Mouse (Mus musculus): Measurements from ENCODE around the gene Naaa. TPM values are rescaled to one million over a fixed set of nuclear protein-coding genes. Genes with fewer than 3 reads are reported as not detected.

Naaa gene
- total and polyA plus RNA-seq, 2 experiments from 2014 or later: 23.1 to 28.7 TPM

DNA sequence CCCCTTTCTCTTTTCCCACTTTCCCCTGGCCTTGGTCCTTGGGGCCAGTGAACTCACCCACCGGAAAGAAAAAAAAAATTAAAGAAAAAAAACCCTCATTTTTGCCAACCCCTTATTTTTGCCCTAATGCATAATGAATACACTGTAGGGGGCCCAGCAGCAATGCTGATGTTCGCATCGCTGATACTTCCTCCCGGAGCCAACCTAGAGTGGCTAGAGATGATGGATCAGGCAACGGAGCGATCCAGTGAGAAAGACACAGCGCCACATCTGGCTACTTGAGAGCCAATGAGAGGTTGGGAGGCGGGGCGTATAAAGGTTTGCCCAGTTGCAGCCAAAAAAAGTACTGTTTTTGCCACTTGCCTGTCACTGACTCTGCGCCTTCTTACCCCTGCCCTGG is 49.2 kb downstream of the Naaa start:
- 33% methylated on average over 10 of the region's 10 CpGs for WGBS
- Histone ChIP-seq H3K27ac (ENCODE audit: low read depth, low read length) (no peak overlapping the region), H3K4me3 (ENCODE audit: low read depth, low read length) (no peak overlapping the region), H3K27me3 (ENCODE audit: insufficient read depth, low read length) (no peaks in the 10 kb centered on the region), H3K9ac (replicated peaks; ENCODE audit: low read length, poor library complexity, severe bottlenecking) (no peak overlapping the region), H3K4me1 (ENCODE audit: insufficient read depth, low read length) (no peaks in the 10 kb centered on the region), H3K4me2 (ENCODE audit: low read depth, low read length, poor library complexity, severe bottlenecking) (no peak overlapping the region), H3K36me3 (ENCODE audit: insufficient read depth, low read length) (no peaks in the 10 kb centered on the region), H3K9me3 (ENCODE audit: low read length) (no peaks in the 10 kb centered on the region)
- no peak for ATAC-seq (ENCODE audit: low FRiP score)
- DNase-seq (ENCODE audit: low spot score): no peak
- no peak for TF ChIP-seq CTCF (IDR thresholded peaks at IDR 0.05)

DNA sequence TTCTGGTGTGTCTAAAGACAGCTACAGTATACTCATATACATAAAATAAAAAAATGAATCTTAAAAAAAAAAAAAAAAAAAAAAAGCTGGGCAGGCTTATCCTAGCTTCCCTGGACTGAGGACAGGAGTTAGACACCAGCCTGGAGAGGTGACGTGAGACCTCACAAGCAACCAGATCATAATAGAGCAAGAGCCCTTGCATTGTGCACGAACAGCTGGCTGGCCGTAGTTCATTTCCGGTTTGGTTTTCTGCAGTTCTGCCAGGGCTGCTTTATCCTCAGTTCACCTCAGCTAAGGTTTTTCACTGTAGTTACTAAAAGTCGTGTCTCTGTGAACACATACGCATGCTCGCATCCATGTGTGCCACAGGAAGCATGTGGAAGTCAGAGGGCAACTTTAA is 50.2 kb downstream of the Naaa start:
- ATAC-seq (ENCODE audit: low FRiP score): no peak
- 89% methylated on average over 7 of the region's 7 CpGs for WGBS

DNA sequence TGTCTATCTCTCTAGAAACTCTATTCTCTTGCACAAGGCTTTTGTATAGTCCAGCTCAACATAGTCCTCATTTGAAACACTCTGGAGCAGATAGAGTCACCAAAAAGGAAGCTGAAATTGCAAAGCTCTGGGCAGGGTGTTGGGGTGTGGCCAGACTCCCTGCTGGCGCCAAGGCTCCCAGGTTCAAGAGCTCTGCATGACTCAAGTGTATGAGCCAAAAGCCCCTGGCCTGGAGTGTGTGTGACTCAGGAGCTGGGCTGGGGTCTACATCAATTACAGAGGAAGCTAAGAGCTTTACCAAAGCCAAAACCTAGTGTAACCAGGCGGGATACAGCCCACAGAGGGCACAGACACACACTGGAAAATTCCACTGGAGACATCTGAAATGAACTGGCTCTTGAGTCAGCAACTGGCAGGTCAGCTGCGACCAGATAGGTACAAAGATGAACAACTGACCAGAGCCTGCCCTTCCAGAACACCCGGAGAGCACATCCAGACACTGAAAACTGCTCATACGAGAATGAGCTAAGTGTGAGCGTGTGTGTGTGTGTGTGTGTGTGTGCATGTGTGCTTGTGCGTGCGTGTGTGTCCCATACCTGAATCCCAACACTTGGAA is 57.6 kb downstream of the Naaa start:
- H3K27me3 ChIP-seq (ENCODE audit: insufficient read depth, low read length): no peaks in the 10 kb centered on the region
- H3K27ac ChIP-seq (ENCODE audit: low read depth, low read length): no peak overlapping the region
- H3K4me3 ChIP-seq (ENCODE audit: low read depth, low read length): no peak overlapping the region
- peaks cover 5% of the 10 kb centered on the region; the same call in 1 of the 2 replicates for H3K4me1 ChIP-seq (ENCODE audit: insufficient read depth, low read length)
- H3K9ac ChIP-seq (replicated peaks; ENCODE audit: low read length, poor library complexity, severe bottlenecking): no peak overlapping the region
- no peaks in the 10 kb centered on the region for H3K36me3 ChIP-seq (ENCODE audit: insufficient read depth, low read length)
- DNase-seq (ENCODE audit: low spot score) (no peak), ATAC-seq (ENCODE audit: low FRiP score) (no peak)
- 92% methylated on average over 8 of the region's 8 CpGs for WGBS
- no peaks in the 10 kb centered on the region for H3K9me3 ChIP-seq (ENCODE audit: low read length)
- TF ChIP-seq CTCF (IDR thresholded peaks at IDR 0.05): no peak
- H3K4me2 ChIP-seq (ENCODE audit: low read depth, low read length, poor library complexity, severe bottlenecking): no peak overlapping the region

More for the DNA sequence above, 50.2 kb downstream of the Naaa start:
- Histone ChIP-seq H3K4me2 (ENCODE audit: low read depth, low read length, poor library complexity, severe bottlenecking) (no peak overlapping the region), H3K4me1 (ENCODE audit: insufficient read depth, low read length) (no peaks in the 10 kb centered on the region), H3K9me3 (ENCODE audit: low read length) (no peaks in the 10 kb centered on the region), H3K27ac (ENCODE audit: low read depth, low read length) (no peak overlapping the region), H3K4me3 (ENCODE audit: low read depth, low read length) (no peak overlapping the region), H3K27me3 (ENCODE audit: insufficient read depth, low read length) (no peaks in the 10 kb centered on the region), H3K9ac (replicated peaks; ENCODE audit: low read length, poor library complexity, severe bottlenecking) (no peak overlapping the region), H3K36me3 (ENCODE audit: insufficient read depth, low read length) (no peaks in the 10 kb centered on the region)
- no peak for DNase-seq (ENCODE audit: low spot score)
- no peak for TF ChIP-seq CTCF (IDR thresholded peaks at IDR 0.05)

DNA sequence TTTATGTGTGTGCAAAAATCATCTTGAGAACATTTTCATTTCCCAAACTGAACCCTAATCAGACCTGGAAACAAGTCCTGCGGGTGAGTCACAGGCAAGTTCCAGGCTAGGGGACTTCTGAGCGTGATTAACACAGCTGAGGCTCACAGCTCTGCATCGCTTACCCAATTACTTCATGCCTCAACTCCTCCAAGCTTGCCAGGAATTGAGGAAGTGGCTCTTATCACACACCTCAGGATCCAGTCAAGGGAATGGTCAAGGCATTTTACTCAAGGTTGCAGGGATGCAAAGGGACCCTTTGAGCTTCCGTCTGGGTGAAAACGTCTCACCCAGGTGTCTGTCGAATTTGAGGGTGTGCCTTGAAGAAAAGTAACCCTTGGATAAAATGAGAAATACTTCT is 58.1 kb downstream of the Naaa start:
- peaks cover 5% of the 10 kb centered on the region; the same call in 1 of the 2 replicates for H3K4me1 ChIP-seq (ENCODE audit: insufficient read depth, low read length)
- ATAC-seq (ENCODE audit: low FRiP score): no peak
- no peak for DNase-seq (ENCODE audit: low spot score)
- no peaks in the 10 kb centered on the region for H3K9me3 ChIP-seq (ENCODE audit: low read length)
- H3K27me3 ChIP-seq (ENCODE audit: insufficient read depth, low read length): no peaks in the 10 kb centered on the region
- WGBS: 75% methylated on average over 6 of the region's 6 CpGs
- H3K4me2 ChIP-seq (ENCODE audit: low read depth, low read length, poor library complexity, severe bottlenecking): no peak overlapping the region
- no peak overlapping the region for H3K9ac ChIP-seq (replicated peaks; ENCODE audit: low read length, poor library complexity, severe bottlenecking)
- 0 out of 2 replicates have a peak overlapping the region, but pooled peaks have one; percentile 68 for H3K27ac ChIP-seq (ENCODE audit: low read depth, low read length)
- no peak overlapping the region for H3K4me3 ChIP-seq (ENCODE audit: low read depth, low read length)
- no peak for TF ChIP-seq CTCF (IDR thresholded peaks at IDR 0.05)
- H3K36me3 ChIP-seq (ENCODE audit: insufficient read depth, low read length): no peaks in the 10 kb centered on the region

DNA sequence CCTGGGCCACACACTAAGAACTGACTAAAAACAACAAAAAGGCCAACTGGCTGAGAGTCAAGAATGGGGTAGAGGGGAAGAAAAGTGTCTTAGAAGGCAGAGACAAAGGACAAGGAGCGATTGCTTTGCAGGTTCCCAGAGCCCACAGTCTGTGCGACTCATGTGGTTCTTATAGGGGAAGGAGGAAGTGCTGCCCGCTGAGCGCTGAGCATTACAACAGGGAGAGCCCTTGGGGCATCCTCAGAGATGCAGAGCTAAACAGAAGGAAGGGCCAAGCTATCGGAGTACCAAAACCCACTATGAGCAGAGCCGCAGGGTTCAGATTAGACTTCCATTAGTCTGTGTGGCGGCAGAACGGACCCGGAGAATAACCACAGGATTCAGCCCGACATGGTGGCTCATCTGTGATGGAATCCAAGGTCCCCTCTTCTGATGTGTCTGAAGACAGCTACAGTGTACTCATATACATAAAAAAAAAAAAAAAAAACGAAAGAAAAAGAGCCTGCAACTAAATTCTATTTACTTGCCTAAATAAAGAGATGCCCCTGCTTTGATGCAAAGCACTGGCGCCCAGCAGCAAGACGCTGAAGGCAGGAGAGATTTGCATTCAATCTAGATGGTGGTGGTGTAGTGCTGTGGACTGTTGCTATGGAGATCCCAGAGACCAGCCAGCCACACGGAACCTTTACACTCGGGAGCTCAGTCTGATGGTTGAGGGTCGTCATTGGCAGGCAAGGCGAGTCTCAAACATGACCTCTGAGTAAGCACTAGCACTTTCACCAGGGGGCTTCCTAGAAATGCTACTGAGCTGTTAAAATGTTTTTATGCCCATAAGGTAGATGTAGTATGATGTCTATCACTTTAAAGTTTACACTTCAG is 58.8 kb downstream of the Naaa start:
- no peaks in the 10 kb centered on the region for H3K27me3 ChIP-seq (ENCODE audit: insufficient read depth, low read length)
- H3K4me2 ChIP-seq (ENCODE audit: low read depth, low read length, poor library complexity, severe bottlenecking): peak overlapping the region; percentile 26; the same call in 1 of the 2 replicates
- no peaks in the 10 kb centered on the region for H3K9me3 ChIP-seq (ENCODE audit: low read length)
- WGBS: 21% methylated on average over 17 of the region's 17 CpGs
- no peak overlapping the region for H3K4me3 ChIP-seq (ENCODE audit: low read depth, low read length)
- no peaks in the 10 kb centered on the region for H3K36me3 ChIP-seq (ENCODE audit: insufficient read depth, low read length)
- H3K27ac ChIP-seq (ENCODE audit: low read depth, low read length): peak overlapping the region; percentile 68
- peaks cover 5% of the 10 kb centered on the region; the same call in 1 of the 2 replicates for H3K4me1 ChIP-seq (ENCODE audit: insufficient read depth, low read length)
- DNase-seq (ENCODE audit: low spot score) (peak; percentile 58), ATAC-seq (ENCODE audit: low FRiP score) (peak; percentile 86)
- TF ChIP-seq CTCF (IDR thresholded peaks at IDR 0.05): no peak
- no peak overlapping the region for H3K9ac ChIP-seq (replicated peaks; ENCODE audit: low read length, poor library complexity, severe bottlenecking)

DNA sequence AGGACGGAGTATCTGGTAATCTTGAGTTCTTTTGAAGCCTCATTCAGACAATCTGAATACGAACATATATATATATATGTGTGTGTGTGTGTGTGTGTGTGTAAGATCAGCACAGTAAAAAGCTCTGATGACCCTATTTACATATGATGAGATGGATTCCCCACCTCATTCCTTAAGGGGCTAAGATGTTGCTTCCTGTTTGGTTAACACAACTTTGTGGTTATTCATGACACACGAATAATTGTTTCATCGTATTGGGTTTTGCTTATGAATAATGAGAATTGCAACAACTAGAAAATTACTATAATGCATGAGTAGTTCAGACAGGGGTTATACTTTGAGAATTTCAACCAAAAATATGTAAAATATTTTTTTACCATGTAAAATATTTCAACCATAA is 62.7 kb downstream of the Naaa start, which contains the start of gene U90926:
U90926 (minus strand) TSS at position 101 of the 400 bp plus-strand sequence.
- Histone ChIP-seq H3K9ac (replicated peaks; ENCODE audit: low read length, poor library complexity, severe bottlenecking) (no peak within 1 kb of the TSS), H3K9me3 (ENCODE audit: low read length) (no peaks in the 10 kb centered on the region), H3K4me1 (ENCODE audit: insufficient read depth, low read length) (peaks cover 5% of the 10 kb centered on the region; the same call in 1 of the 2 replicates), H3K4me3 (ENCODE audit: low read depth, low read length) (no peak within 1 kb of the TSS), H3K27ac (ENCODE audit: low read depth, low read length) (no peak within 1 kb of the TSS), H3K27me3 (ENCODE audit: insufficient read depth, low read length) (no peaks in the 10 kb centered on the region), H3K4me2 (ENCODE audit: low read depth, low read length, poor library complexity, severe bottlenecking) (no peak within 1 kb of the TSS), H3K36me3 (ENCODE audit: insufficient read depth, low read length) (no peaks in the 10 kb centered on the region)
- WGBS: 93% methylated on average over 4 of the region's 4 CpGs
- DNase-seq (ENCODE audit: low spot score) (no peak), ATAC-seq (ENCODE audit: low FRiP score) (no peak)
- TF ChIP-seq CTCF (IDR thresholded peaks at IDR 0.05): no peak

All from midbrain, postnatal 0 days (tissue).